Mouse (Mus musculus): Measurements from ENCODE around the gene Zdhhc6.

DNA sequence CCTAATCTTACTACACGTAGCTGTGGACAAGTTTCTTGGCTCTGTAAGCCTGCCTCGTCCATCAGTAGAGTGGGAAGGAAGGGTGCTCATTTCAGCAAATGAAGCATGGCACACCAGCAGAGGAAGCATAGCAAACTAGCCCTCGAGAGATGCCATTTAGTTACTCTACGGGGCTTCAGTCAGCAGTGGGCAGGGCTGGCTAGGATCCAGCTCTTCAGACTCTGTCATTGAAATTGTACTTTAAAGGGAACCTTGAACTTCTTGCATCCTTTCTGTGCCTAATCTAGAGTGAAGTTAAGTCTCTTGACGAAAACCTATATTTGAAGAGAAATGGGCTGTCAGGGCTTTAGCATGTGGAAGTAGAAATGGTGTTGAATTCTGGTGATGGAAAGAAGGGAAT is 3.7 kb upstream of the Zdhhc6 start:
- no peak for TF ChIP-seq CTCF (IDR thresholded peaks at IDR 0.05; ENCODE audit: insufficient read depth, low read depth, low read length)
- no peak for TF ChIP-seq POLR2A (IDR thresholded peaks at IDR 0.05; ENCODE audit: insufficient read depth, low read depth, low read length)

Data from olfactory bulb, adult 2 months (tissue).